Mouse (Mus musculus) midbrain, embryonic 11.5 days (tissue): Measurements from ENCODE around the gene Rnf34. TPM values are rescaled to one million over a fixed set of nuclear protein-coding genes. Genes with fewer than 3 reads are reported as not detected.

Source experiments
- ATAC-seq: fragments of 200-750 bp; cut with Nextera tagmentation; 2 replicates; pipeline ENCODE4 v1.8.0; 2017; ENCODE audit warnings: moderate TSS enrichment, moderate library complexity; ENCODE audit not compliant: low FRiP score
- DNase-seq: peaks from one replicate; pipeline ENCODE4 v3.0.0; 2015; ENCODE audit warnings: low spot score; ENCODE audit errors: missing footprints
- H3K27ac ChIP-seq: fragments of 300-500 bp; sonication (generic); 2 replicates; pipeline ENCODE4 v1.5.1; 2014; ENCODE audit warnings: low read depth, low read length
- H3K27me3 ChIP-seq: fragments of 300-500 bp; sonication (generic); 2 replicates; pipeline ENCODE4 v1.6.1; 2014; ENCODE audit warnings: mild to moderate bottlenecking, low read length, moderate library complexity, mixed read lengths; ENCODE audit not compliant: control insufficient read depth, insufficient read depth
- H3K36me3 ChIP-seq: fragments of 300-500 bp; sonication (generic); 2 replicates; pipeline ENCODE4 v1.6.1; 2014; ENCODE audit warnings: mild to moderate bottlenecking, low read length, moderate library complexity, mixed read lengths; ENCODE audit not compliant: control insufficient read depth, insufficient read depth
- H3K4me1 ChIP-seq: fragments of 300-500 bp; sonication (generic); 2 replicates; pipeline ENCODE4 v1.6.1; 2014; ENCODE audit warnings: low read length; ENCODE audit not compliant: control insufficient read depth, insufficient read depth
- H3K4me2 ChIP-seq: fragments of 300-500 bp; sonication (generic); 2 replicates; pipeline ENCODE4 v1.6.1; 2014; ENCODE audit warnings: mild to moderate bottlenecking, moderate library complexity
- H3K4me3 ChIP-seq: fragments of 300-500 bp; sonication (generic); 2 replicates; pipeline ENCODE4 v1.5.1; 2014; ENCODE audit warnings: low read depth, low read length
- H3K9ac ChIP-seq: fragments of 300-500 bp; sonication (generic); 2 replicates; pipeline ENCODE4 v1.6.1; 2014; ENCODE audit warnings: low read length
- H3K9me3 ChIP-seq: fragments of 300-500 bp; sonication (generic); 2 replicates; pipeline ENCODE4 v1.6.1; 2016; ENCODE audit warnings: low read length; ENCODE audit not compliant: control insufficient read depth
- WGBS: fragments of 180-500 bp; shearing (Covaris S2); extraction: QIAGEN DNeasy Blood & Tissue Kit; methylation state at CpG from one replicate; pipeline ENCODE4 v1.1.7; 2014; 5-methylcytosine and 5-hydroxymethylcytosine counted together
- polyA plus RNA-seq: library from polyadenylated mRNA; unstranded; fragments of >200 nt; fragmentation: Nextera tagmentation; extraction: Ambion mirVana; gene quantifications from 2 replicates; pipeline ENCODE4 v1.2.1, GENCODE M21; 2014

The Rnf34 gene
- polyA plus RNA-seq, 1 experiment from 2014 or later, result 54.9 TPM

DNA sequence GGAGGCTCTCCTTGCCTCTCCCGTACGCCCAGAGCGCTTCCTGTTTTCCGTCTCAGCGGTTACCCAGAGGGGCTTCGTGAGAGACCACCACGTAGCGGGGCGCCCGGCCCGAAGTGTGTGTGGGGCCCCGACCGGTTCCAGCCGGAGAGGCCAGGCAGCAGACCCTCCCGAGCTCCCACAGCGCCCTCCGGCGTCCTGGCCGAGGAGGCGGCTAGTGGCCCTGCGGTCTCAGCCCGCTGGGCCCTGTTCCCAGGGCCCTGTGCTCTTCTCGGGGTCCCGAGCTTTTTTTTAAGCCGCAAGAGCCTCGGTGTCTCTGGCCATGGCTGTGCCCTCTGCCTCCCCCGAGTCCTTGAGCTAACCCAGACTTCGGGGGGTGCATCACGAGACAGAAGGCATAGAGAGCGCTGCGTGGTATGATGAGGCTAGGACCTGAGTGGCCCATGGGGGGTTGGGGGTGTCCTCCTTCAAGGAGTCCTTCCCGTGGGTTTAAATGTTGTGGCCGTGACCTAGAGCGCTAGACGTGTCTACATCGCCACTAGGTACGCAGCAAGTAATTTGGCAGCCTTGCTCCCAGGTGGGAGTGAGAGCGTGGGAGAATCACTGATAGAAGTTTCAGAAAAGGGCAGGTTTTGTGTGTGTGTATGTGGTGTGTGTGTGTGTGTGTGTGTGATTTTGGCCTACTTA, 613 bp downstream of the Rnf34 start:
- peak overlapping the region; percentile 69 for H3K4me3 ChIP-seq
- no peaks in the 10 kb centered on the region for H3K27me3 ChIP-seq
- no peaks in the 10 kb centered on the region for H3K36me3 ChIP-seq
- no peaks in the 10 kb centered on the region for H3K9me3 ChIP-seq
- peaks cover 8% of the 10 kb centered on the region for H3K4me1 ChIP-seq
- peak; percentile 91 for ATAC-seq
- WGBS, result 1% methylated on average over 38 of the region's 38 CpGs
- DNase-seq, result peak; percentile 94
- peak overlapping the region; percentile 91 for H3K9ac ChIP-seq
- H3K27ac ChIP-seq, result peak overlapping the region; percentile 87
- peak overlapping the region; percentile 66 for H3K4me2 ChIP-seq

DNA sequence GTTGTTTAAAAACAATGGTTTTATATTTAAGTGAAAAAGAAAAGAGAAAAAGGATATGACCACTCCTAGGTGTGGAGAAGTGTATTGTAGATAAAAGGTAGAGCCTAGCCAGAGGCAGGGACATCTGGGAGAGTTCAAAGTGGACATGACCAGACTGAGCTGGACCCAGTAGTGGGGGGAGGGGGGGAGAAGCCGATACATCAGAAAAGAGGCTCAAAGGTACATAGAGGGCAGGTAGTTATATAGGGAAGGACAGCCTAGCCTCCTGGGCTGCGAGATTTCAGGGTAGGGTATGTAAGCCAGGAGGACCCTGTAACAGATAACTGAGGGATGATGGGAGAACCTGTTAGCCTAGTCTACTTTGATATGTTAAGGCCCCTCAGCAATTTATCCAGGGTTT, 2.8 kb downstream of the Rnf34 start:
- 92% methylated on average over 2 of the region's 2 CpGs for WGBS
- Histone ChIP-seq H3K36me3 (no peaks in the 10 kb centered on the region), H3K27ac (no peak overlapping the region), H3K4me2 (no peak overlapping the region), H3K4me1 (peaks cover 8% of the 10 kb centered on the region), H3K9me3 (no peaks in the 10 kb centered on the region), H3K9ac (no peak overlapping the region), H3K4me3 (no peak overlapping the region), H3K27me3 (no peaks in the 10 kb centered on the region)
- DNase-seq (peak; percentile 66), ATAC-seq (no peak)

DNA sequence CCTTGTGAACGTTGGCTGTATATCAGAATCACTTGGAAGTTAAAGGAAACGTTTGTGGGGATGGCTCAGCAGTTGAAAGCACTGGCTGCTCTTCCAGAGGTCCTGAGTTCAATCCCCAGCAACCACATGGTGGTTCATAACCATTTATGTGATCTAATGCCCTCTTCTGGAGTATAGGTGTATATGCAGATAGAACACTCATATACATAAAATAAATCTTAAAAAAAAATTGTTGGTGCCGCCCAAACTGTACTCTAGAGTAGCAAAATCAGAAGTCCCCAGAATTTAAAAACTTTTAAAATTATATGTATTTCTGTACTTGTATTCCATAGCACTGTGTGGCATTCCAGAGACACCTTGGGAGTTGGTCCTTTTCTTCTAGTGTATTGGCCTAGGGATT, 6.0 kb downstream of the Rnf34 start:
- H3K27me3 ChIP-seq, result no peaks in the 10 kb centered on the region
- no peak overlapping the region for H3K27ac ChIP-seq
- H3K4me2 ChIP-seq, result no peak overlapping the region
- WGBS, result 81% methylated on average over 3 of the region's 3 CpGs
- ATAC-seq, result no peak
- no peak overlapping the region for H3K4me3 ChIP-seq
- H3K36me3 ChIP-seq, result no peaks in the 10 kb centered on the region
- peaks cover 7% of the 10 kb centered on the region for H3K4me1 ChIP-seq
- no peak overlapping the region for H3K9ac ChIP-seq
- peak; percentile 78 for DNase-seq
- H3K9me3 ChIP-seq, result no peaks in the 10 kb centered on the region

DNA sequence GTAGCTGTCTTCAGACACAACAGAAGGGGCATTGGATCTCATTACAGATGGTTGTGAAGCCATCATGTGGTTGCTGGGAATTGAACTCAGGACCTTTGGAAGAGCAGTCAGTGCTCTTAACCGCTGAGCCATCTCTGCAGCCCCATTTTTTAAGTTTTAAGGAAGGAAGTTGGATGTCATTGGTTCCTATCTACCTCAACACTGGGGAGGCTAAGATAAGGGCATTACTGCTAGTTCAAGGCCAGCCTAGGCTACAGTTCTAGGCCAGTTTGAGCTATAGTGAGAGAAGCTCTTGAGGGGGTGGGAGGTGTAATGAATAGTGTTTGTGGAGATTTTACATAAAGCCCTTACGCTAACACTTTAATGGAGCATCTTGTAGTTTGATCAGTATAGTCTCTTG, 13.2 kb downstream of the Rnf34 start:
- 100% methylated on average over 2 of the region's 2 CpGs for WGBS

DNA sequence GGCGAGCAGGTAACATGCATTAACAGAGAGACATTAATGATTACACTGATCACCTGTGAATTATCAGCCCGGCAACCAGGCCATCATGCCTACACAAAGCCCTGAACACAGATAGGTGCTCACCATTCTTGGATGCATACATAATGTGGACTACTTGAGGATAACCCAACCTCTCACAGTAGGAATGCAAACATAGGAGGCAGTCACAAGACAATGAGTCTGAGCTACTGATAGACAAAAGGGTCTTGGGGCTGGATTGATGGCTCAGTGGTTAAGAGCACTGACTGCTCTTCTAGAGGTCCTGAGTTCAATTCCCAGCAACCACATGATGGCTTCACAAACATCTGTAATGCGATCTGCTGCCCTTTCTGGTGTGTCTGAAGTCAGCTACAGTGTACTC, 22.8 kb downstream of the Rnf34 start:
- Histone ChIP-seq H3K4me2 (no peak overlapping the region), H3K9me3 (no peaks in the 10 kb centered on the region), H3K9ac (no peak overlapping the region), H3K4me3 (no peak overlapping the region), H3K27ac (no peak overlapping the region), H3K4me1 (no peaks in the 10 kb centered on the region), H3K36me3 (peaks cover 16% of the 10 kb centered on the region), H3K27me3 (no peaks in the 10 kb centered on the region)
- no peak for DNase-seq
- WGBS, result 93% methylated on average over 3 of the region's 3 CpGs
- no peak for ATAC-seq

More for the DNA sequence above, 13.2 kb downstream of the Rnf34 start:
- no peak for ATAC-seq
- Histone ChIP-seq H3K9me3 (no peaks in the 10 kb centered on the region), H3K4me2 (no peak overlapping the region), H3K4me1 (no peaks in the 10 kb centered on the region), H3K27ac (no peak overlapping the region), H3K4me3 (no peak overlapping the region), H3K9ac (no peak overlapping the region), H3K27me3 (no peaks in the 10 kb centered on the region), H3K36me3 (peaks cover 27% of the 10 kb centered on the region)
- no peak for DNase-seq

DNA sequence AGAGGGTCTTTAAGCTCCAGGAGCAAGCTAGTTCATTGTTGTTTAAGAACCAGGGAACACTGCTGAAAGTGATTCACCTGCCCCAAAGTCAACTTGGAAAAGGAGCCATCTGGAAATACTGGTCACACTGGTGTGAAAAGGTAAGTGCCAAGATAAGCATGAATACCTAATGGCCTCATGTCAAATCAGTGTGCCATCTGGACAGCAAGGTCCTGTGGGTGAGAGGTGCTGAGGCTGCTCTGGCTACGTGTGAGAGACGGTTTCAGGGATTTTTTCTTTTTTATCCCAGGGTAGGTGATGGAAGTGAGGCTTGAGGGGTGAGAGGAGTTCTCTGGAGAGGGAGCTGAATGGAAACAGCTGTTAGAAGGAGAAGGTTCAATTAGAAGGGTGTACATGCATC, 23.7 kb downstream of the Rnf34 start:
- WGBS, result 83% methylated on average over 2 of the region's 2 CpGs
- H3K4me3 ChIP-seq, result no peak overlapping the region
- no peak overlapping the region for H3K27ac ChIP-seq
- ATAC-seq (no peak), DNase-seq (no peak)
- H3K4me2 ChIP-seq, result no peak overlapping the region
- no peak overlapping the region for H3K9ac ChIP-seq
- no peaks in the 10 kb centered on the region for H3K27me3 ChIP-seq
- H3K9me3 ChIP-seq, result no peaks in the 10 kb centered on the region
- H3K4me1 ChIP-seq, result no peaks in the 10 kb centered on the region
- peaks cover 15% of the 10 kb centered on the region for H3K36me3 ChIP-seq

DNA sequence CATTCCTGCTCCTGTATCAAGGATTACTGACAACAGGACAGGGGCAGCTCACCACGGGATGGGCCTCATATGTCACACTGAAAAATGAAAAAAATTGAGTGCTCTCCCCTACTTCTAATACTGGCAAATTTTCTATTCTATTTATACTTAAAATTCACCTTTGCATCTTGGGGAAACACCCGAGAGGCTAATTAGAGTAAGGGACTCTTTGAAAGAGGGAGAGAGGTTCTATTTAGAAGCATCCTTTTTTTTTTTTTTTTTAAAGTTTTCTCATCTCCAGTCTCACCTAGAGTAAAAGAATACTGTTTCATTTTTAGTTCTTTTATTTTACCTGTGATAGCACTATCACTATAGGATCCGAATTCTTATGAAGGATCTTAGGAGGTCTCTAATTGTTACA, 24.5 kb downstream of the Rnf34 start:
- 92% methylated on average over 3 of the region's 3 CpGs for WGBS
- no peak for ATAC-seq
- peaks cover 17% of the 10 kb centered on the region for H3K36me3 ChIP-seq

DNA sequence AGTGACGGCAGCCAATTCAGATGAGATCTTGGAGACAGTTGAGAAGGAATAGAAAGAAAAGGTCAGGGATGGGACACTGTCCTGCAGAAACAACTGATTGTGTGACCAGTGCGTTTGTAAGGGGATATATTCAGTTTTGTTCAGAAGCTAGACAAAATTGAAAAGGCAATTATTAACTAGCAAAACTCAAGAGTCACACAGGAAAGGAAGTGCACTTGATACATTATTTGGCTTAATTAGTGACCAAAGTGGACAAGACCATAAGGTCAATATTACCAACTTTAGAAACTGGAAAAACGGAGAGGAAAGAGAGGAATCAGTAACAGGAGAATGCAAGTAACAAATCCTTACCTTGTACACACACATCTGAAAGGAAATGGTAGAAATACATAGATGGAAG, 26.8 kb downstream of the Rnf34 start:
- Histone ChIP-seq H3K9me3 (no peaks in the 10 kb centered on the region), H3K27ac (no peak overlapping the region), H3K4me1 (no peaks in the 10 kb centered on the region), H3K36me3 (peaks cover 20% of the 10 kb centered on the region), H3K9ac (no peak overlapping the region), H3K27me3 (no peaks in the 10 kb centered on the region), H3K4me2 (no peak overlapping the region), H3K4me3 (no peak overlapping the region)
- ATAC-seq (no peak), DNase-seq (no peak)
- WGBS, result 88% methylated on average over 3 of the region's 3 CpGs

More for the DNA sequence above, 24.5 kb downstream of the Rnf34 start:
- H3K4me2 ChIP-seq, result no peak overlapping the region
- H3K9ac ChIP-seq, result no peak overlapping the region
- no peak for DNase-seq
- H3K9me3 ChIP-seq, result no peaks in the 10 kb centered on the region
- no peak overlapping the region for H3K4me3 ChIP-seq
- H3K4me1 ChIP-seq, result no peaks in the 10 kb centered on the region
- no peaks in the 10 kb centered on the region for H3K27me3 ChIP-seq
- H3K27ac ChIP-seq, result no peak overlapping the region

DNA sequence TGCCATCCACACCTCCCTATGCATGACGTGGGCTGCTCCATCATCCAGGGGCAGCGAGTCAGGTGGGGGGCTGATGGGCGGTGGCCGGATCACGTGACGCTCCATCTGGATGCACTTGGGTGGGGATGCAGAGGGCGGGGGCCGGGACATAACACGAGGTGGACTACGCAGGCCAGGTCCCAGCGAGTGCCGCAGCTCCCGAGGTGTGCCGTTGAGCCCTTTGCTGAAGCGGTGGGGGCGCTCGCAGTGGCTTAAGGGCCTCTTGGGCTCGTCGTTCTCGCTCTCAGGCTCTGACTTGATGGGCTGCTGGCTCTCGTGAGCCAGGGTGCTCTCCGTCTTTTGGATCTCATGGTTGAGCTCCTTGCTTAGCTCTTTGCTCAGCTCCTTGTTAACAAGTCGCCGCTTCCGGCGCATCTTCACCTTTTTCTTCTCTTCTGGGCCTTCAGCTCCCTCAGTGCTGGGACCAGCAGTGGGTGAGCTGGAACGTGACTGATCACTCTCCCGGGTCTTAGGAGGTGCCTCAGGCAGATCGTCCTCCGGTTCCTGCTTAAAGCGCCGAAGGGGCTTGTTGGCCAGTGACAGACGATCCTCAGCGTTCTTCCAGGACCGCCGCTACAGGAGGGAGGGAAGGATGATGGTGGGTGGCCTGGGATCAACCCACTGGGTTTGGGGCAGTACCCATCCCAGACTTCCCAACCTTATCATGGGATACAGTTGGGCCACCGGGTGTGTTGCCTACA, 30.6 kb downstream of the Rnf34 start:
- WGBS, result 94% methylated on average over 37 of the region's 37 CpGs
- Histone ChIP-seq H3K27ac (no peak overlapping the region), H3K27me3 (no peaks in the 10 kb centered on the region), H3K9me3 (no peaks in the 10 kb centered on the region), H3K4me3 (no peak overlapping the region), H3K4me1 (no peaks in the 10 kb centered on the region), H3K4me2 (no peak overlapping the region), H3K9ac (no peak overlapping the region), H3K36me3 (peaks cover 12% of the 10 kb centered on the region; the same call in 1 of the 2 replicates)
- DNase-seq, result no peak
- ATAC-seq, result no peak
